Mouse (Mus musculus) ES-Bruce4 (cell line): ENCODE measurements around the gene Ptms.

ENCODE experiments used
- CTCF ChIP-seq: IDR thresholded peaks from one replicate; pipeline ENCODE4 v1.8.1; 2011; ENCODE audit warnings: low read depth, low read length
- EP300 ChIP-seq: IDR thresholded peaks from 2 replicates; pipeline ENCODE4 v1.6.1; 2011; ENCODE audit warnings: low read depth, low read length; ENCODE audit not compliant: insufficient read depth
- POLR2A ChIP-seq: IDR thresholded peaks from one replicate; pipeline ENCODE4 v1.8.1; 2011; ENCODE audit warnings: low read length; ENCODE audit not compliant: insufficient read depth

- TF ChIP-seq EP300 (no peak), CTCF (no peak), POLR2A (no peak)
Observed at GRCm38 (mm10) chr6:124938554-124938953, 18.7 kb upstream of the Ptms start.
